Mouse (Mus musculus) small intestine, adult 2 months (tissue): ENCODE measurements around the gene Pde3a.

Experiments used
- CTCF ChIP-seq: fragments of 200-500 bp; IDR thresholded peaks from 2 replicates; pipeline ENCODE4 v1.5.1; 2012; ENCODE audit warnings: low read depth, mild to moderate bottlenecking, control low read depth, inconsistent platforms, low read length, moderate library complexity, mixed read lengths; ENCODE audit not compliant: insufficient replicate concordance, insufficient read length; ENCODE audit errors: extremely low read depth
- POLR2A ChIP-seq: fragments of 200-500 bp; IDR thresholded peaks from 2 replicates; pipeline ENCODE4 v1.6.1; 2012; ENCODE audit warnings: low read depth, mild to moderate bottlenecking, control low read depth, inconsistent platforms, low read length, moderate library complexity

- no peak for TF ChIP-seq CTCF
- no peak for TF ChIP-seq POLR2A
These were observed 179.5 kb downstream of the Pde3a start for GRCm38 (mm10) chr6:141428587-141428986.
